Mouse (Mus musculus) left cerebral cortex, postnatal 14 days (tissue): ENCODE data around the gene Gse1. TPM values are rescaled to one million over a fixed set of nuclear protein-coding genes. Genes with fewer than 3 reads are reported as not detected.

Source experiments
- DNase-seq, 2 experiments: peaks; one replicate each; pipeline ENCODE4 v3.0.0; 2021 to 2022; ENCODE audit warnings: low spot score in 2 of 2, mixed read lengths in 1 of 2
- intact Hi-C: fragments of 180-260 bp; cut with DNase I; formaldehyde crosslinking; loops from one replicate; pipeline ENCODE4 v1.15.1; 2025
- total RNA-seq, 2 experiments: library from RNA; stranded (reverse); gene quantifications; 2 replicates each; pipeline ENCODE4 v1.2.3; 2021

The Gse1 gene
- total RNA-seq, 2 experiments from 2014 or later: 49.0 to 57.3 TPM

DNA sequence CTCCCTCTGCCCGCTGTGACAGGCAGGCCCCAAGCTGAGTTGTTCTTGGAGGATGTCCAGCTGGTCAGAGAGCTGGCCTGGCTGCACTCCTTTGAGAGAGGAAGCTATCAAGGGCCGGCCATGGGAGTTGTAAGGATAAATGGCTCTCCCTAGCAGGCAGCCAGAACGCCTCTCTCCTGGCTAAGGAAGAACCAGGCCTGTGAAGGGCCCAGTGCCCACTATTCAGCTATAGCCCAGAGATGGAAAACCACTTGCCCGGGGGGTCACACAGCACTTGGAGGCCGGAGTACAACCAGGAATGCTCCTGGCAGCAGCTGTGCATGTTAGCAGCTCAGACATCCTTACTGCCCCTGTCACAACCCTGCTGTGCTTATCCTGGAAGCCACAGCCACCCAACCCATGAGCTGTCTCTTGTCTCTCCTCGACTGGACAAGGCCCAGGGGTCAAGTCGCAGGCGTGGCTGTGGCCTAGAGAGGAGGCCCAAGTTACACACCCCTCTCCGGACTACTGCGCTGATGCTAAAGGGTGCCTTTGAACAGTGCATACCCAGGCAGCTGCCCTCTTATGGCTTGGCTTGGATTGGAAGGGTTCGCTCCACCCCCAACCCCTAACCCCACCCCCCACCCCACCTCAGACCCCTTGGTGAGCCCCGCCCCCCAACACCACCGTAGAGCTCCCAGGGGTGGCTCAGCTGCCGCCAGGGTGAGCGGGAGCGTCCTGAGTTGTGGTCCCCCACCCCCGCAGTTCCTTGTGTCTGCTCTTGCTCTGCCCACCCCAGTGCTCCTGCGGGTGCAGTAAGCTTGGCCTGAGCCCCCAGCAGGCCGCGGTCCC, 276.2 kb downstream of the Gse1 start:
- intact Hi-C loops: no loop called here
- DNase-seq: peak in 1 of 2 experiments; percentile 57

GRCm38 (mm10) chr8:120505082-120505511, 276.8 kb downstream of the Gse1 start:
- no peak for DNase-seq
- intact Hi-C loops: no loop called here

DNA sequence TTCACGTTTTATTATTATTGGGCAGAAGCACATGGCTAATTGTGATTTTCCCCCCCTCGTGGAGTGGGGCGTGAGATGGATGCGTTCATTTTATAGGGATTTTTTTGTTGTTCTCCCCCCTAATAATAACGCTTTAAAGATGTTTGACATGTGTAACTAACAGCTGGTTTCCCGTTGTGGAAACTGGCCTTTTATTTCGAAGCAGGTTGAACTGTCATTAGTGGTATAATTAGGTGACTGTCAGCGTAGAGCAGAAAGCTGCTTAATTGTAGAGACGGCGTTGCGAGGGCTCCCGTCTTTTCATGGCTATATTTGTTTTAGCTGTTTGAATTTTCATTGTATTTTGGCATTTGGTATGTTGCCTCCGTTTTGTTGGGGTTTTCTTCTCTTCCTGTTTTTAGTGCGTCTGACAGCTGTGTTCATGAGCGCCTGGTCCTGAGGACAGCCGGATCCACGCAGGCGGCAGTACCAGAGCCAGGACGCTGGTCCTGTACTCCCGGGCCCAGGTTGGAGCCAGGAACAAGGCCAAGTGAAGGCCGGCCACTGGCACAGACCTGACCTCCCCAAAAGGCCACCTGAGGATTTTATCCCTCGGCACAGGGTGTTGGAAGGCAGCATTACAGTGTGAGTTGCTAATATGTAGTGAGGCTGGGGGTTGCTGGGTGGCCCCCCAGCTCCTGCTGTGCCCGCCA, 277.5 kb downstream of the Gse1 start:
- no peak for DNase-seq
- intact Hi-C loops: no loop called here

- DNase-seq: no peak
- intact Hi-C loops: no loop called here
Measured at GRCm38 (mm10) chr8:120506562-120506961, 278.3 kb downstream of the Gse1 start.

GRCm38 (mm10) chr8:120507290-120507689, 279.0 kb downstream of the Gse1 start:
- intact Hi-C loops: no loop called here
- no peak for DNase-seq

- intact Hi-C loops: no loop called here
- no peak for DNase-seq
Measured at GRCm38 (mm10) chr8:120509136-120510034, 281.1 kb downstream of the Gse1 start.

- no peak for DNase-seq
- intact Hi-C loops: no loop called here
Measured at GRCm38 (mm10) chr8:120510035-120510416, 281.8 kb downstream of the Gse1 start.

GRCm38 (mm10) chr8:120510863-120511457, 282.7 kb downstream of the Gse1 start:
- intact Hi-C loops: no loop called here
- DNase-seq: no peak

DNA sequence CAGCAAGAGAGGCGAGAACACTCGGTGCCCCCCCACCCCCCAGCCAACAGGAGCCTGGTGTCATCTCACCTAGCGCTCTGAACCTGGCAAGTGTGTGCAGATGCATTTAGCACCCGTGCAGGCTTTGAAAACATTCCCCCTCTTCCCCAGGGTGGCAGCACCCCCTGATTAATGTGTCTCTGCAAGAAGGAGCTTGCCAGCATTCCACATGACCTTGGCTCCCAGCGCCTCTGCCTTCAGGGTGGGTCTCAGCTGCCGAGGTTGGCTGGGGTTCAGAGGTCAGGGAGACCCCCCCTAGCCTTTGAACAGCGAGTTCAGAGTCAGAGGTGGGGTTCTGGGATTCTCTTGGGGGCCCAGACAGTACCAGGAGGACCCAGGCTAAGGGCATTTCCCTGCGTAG, 283.5 kb downstream of the Gse1 start:
- intact Hi-C loops: no loop called here
- DNase-seq: no peak

DNA sequence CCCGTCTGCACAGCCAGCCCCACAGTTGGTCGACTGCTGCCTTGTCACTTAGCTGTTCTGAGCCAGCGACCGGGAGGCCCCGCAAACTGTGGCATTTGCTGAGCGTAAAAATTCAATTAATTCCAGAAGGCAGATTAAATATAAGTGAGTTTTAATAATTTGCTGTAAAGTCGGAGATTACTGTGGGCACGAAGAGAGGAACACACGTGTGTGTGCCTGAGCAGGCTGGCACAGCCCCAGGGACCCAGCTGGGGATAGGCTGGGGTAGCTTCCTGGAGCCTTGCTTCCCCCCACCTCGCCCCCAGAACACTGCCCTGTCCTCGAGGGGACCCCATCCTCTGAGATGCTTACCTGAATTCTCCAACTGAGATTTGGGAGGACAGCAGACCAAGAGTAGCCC, 284.1 kb downstream of the Gse1 start:
- intact Hi-C loops: no loop called here
- DNase-seq: no peak

DNA sequence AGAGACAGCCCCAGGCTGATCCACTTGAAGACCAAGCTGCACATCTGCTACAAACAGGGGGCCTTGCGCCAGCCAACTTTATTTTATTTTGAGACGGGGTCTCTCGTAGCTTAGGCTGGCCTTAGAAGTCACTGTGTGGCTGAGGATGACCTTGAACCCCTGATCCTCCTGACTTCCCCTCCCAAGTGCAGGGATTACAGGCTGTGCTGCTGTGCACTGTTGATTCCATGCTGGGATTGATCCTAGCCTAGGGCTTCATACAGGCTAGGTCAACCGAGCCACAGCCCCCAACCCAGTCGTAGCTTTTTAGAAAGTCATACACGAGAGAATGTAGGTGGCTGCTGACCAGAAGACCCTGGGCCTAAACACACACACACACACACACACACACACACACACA, 284.9 kb downstream of the Gse1 start:
- no peak for DNase-seq

DNA sequence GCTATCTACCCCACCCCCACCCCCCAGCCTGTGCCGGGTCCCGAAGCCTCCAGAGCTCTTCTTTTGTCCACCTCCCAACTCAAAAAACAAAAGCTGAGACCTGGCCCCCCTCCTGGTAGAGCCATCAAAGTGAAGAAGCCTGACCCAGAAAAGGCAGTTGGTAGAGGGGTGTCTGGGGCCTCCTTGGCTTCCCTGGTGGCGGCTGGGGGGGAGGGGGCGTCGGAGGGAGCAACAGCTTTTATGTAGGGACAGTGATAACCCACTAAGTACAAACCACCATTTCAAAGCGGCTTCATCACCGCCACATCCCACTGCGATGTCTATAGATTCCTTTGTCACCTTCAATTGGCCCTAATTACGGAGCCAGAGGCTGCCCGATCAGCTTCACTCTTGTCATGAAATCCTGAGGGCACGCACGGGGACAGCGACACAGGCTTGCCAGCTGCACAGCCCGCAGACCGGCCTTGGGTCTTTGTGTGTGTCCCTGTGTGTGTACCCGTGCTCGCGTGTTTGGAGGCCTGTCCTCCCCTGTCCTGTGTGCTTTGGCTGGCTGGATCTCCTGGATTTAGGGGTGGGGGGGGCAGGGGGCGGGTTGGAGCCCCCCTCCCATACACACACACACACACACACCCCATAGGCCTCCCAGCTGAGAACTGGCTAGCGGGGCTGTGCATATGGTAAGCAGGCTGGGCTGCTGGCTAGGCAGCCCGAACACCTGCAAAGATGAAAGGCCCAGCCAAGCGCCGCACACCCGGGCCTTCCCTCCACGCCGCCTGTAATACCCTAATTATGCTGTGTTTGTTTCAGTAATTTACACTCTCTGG, 285.6 kb downstream of the Gse1 start:
- DNase-seq: no peak
- intact Hi-C loops: no loop called here

More for the DNA sequence above, 284.9 kb downstream of the Gse1 start:
- intact Hi-C loops: no loop called here

GRCm38 (mm10) chr8:120515214-120515613, 287.0 kb downstream of the Gse1 start:
- DNase-seq: no peak
- intact Hi-C loops: no loop called here

DNA sequence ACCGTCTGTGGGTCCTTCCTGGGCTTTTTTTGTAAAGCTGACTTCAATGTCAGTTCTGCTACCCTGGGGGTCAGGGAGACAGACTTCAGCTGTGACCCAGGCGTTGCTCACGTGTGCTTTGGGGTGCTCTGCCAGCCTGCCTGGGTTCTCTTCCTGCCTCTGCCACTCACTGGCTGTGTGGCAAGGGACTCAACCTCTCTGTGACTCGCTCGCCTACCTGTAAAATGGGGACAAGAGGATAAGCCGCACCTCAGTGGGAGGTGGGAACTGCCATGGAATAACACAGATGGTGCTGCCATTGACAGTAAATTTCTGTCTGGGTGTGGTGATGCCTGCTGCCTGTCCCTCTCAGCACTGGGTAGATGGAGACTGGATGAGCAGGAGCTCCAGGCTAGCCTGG, 287.4 kb downstream of the Gse1 start:
- no peak for DNase-seq
- intact Hi-C loops: no loop called here

GRCm38 (mm10) chr8:120516182-120516755, 288.0 kb downstream of the Gse1 start:
- intact Hi-C loops: no loop called here
- DNase-seq: no peak

DNA sequence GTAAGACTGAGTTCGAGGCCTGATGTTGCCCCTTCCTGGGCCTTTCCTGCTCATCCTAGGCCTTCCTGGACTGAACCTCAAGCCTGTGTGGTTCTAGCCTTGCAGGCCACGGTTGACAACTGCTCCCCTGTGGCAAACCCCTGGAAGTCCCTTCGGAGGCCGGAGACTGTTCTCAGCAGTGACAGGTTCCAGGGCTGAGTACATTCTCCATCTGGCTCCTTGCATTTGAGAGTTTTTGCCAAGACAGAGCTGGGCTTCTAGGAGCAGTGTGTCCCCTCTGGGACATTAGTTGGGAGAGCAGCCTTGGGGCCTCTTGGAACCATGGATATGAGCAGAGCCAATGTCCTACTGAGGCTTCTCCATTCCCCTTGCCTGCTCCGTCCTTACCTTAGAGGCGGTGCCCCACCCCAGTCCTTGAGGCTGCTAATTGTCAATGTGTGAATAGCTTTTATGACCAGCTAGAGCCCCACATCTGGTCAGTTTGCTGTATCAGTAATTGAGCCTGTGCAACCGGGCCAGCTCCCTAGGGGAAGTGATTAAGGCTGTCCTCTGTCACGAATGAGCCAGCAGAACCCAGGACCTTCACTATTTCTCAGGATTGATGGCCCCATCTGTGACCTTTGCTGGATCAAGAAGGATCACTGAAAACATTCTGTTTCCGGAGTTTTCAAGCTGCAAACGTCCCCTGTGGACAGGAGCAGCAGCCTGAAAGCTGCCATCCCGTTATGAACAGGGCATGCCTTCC, 289.6 kb downstream of the Gse1 start:
- DNase-seq: no peak
- intact Hi-C loops: no loop called here

- intact Hi-C loops: no loop called here
- DNase-seq: peak in 1 of 2 experiments; percentile 46
Measured at GRCm38 (mm10) chr8:120518736-120519534, 290.7 kb downstream of the Gse1 start.
